Mouse (Mus musculus) megakaryocyte progenitor cell, adult 5-6 weeks (primary cell): ENCODE measurements around the gene Immp2l. TPM values are rescaled to one million over a fixed set of nuclear protein-coding genes. Genes with fewer than 3 reads are reported as not detected.

Experiments used
- ATAC-seq: replicated peaks from 2 replicates; pipeline ENCODE4 v1.8.0; 2016; ENCODE audit warnings: mild to moderate bottlenecking, moderate TSS enrichment, inconsistent platforms; ENCODE audit not compliant: poor library complexity
- total RNA-seq, 2 experiments: library from RNA; stranded (forward) in 1 of 2; stranded (reverse) in 1 of 2; fragments of 157-497, 149-512 nt in 1 of 2; fragments of 200-1000 nt in 1 of 2; gene quantifications; 2 replicates each; pipeline versions ENCODE4 v1.2.3 to v1.2.4; 2015 to 2017

Gene Immp2l
- total RNA-seq, 2 experiments from 2014 or later: 5.7 to 9.1 TPM

GRCm38 (mm10) chr12:41416635-41417034 lies 392.7 kb downstream of the Immp2l start:
- ATAC-seq: no peak

GRCm38 (mm10) chr12:41417099-41417498 lies 393.2 kb downstream of the Immp2l start:
- ATAC-seq: no peak

DNA sequence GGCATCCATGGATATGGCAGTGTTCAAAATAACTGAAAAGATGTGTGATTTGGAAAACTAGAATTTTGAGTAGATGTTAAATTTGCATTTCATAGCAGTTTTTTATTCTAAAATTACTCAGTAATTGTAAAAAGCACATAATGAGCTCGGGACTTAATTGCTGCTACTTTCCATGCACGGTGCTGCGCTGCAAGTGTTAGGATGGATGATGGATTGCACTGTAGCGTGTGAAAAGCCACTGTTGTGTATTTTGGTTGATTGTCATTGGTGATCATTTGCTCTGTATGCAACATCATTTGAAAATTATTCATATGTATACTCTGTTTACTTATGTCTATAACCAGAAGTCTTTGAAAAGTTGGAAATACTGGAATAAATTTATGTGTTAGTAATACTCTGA lies 394.1 kb downstream of the Immp2l start:
- ATAC-seq: no peak

- ATAC-seq: no peak
Measured at GRCm38 (mm10) chr12:41425101-41425679, 401.3 kb downstream of the Immp2l start.

GRCm38 (mm10) chr12:41427464-41427863 lies 403.6 kb downstream of the Immp2l start:
- no peak for ATAC-seq

DNA sequence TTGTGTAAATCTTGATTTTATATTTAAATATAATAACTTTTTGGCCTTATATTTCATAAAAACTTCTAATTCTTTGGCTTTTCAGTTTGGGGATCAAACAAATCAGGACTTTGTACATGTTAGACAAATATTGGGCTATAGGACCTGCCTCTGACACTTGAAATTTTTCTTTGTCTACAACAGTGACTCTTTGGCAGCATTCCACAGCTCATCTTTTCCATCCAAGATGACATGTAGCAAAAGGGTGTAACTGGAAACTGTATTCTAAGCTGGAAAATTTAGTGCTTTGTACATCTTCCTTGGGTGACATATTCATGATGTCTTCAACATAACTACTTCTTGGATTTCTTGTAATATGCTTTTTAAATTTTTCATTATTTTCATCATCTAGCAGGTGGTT lies 404.9 kb downstream of the Immp2l start:
- no peak for ATAC-seq

DNA sequence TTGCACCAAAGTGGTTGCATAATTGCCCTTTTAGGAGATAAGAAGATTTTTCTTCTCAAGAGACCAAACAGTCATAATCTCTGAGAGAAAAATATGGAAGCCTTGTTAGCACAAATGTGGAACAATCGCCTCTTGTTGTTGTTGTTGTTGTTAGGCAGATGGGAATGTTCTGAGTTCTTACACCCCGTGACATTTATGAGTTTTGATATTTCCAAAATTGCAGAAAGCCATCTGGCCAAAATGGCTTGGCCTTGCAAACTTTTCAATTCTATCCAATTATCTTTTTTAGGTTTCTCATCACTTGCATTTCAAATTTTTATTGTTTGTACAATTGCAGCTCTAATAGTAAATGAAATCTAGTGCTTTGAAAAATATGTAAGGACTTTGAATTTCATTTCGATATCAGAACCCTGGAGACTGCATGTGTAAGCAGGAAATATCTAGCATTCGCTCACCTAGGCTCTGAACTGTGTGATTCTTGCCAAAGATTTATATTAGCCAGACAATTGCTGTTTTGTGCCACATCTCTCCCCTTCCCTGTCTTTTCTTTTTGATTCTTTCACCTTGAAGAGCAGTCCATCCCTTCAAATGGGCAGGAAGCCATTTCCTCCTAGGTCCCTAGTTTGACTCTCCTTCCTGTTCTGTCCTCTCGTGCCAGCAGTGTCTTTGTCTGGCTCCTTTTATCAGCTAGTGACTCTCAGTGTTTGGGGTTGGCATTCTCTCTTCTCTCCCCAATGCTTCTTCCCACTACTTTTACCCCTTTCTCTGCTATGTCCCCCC lies 412.5 kb downstream of the Immp2l start:
- ATAC-seq: no peak

- peak; percentile 74 for ATAC-seq
Measured at GRCm38 (mm10) chr12:41438446-41438845, 414.6 kb downstream of the Immp2l start.

DNA sequence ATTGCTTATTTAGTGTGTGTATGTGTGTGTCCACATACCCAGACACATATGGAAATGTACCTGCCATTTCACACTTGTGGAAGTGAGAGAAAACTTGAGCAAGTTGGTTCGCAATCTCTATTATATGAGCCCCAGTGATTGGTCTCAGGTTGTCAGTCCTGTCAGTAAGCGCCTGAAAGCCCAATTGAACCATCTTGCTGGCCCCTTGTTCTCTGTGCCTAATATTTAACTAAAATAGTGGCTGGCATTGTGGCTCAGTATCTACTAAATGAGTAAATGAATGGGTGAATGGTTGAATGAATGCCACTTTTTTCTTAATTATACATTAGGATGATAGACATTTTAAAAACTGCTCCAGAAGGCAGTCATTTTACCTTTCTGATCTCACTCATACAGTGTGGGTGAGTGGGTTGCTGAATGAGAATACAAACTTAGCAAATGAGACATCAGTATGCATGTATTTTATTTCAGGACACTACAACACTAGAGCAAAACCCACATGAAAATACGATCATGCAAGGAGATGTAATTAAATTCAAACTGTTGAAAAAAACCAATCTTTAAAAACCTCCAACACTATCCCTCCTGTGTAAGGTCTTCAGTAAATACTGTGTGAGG lies 444.6 kb downstream of the Immp2l start:
- ATAC-seq: no peak

DNA sequence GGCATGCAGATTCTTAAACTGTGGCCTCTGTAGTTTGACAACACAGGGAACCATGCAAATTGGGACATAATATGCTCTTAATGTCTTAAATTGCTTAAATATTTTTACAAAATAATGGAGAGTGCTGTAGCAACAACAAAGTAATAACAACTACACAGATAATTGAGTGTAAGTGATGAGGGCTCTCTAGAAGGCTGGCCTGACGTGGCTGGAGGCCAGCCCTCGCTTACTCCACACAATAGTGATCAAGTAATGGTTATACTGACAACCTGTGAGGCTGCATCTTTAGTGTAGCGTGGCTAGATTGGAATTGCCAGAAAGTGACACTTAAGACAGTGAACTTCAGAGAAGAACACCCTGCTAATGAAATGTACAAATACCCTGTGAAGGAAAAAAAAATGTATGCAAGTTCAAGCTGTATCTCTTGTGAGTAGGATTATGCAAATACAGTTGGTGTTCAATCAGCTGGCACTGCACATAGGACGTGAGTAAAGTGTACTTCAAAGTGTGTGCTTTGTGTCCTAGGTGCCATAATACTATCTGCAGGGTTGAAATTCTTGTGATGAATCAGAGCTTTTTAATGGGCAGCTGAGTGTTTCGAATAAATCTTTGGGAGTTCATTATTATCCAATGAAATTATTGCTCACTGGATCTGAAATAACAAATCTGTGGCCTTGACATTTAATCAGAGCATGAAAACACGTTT lies 445.4 kb downstream of the Immp2l start:
- no peak for ATAC-seq

- no peak for ATAC-seq
Measured at GRCm38 (mm10) chr12:41481486-41481885, 457.6 kb downstream of the Immp2l start.

GRCm38 (mm10) chr12:41483091-41483592 lies 459.3 kb downstream of the Immp2l start:
- ATAC-seq: no peak

DNA sequence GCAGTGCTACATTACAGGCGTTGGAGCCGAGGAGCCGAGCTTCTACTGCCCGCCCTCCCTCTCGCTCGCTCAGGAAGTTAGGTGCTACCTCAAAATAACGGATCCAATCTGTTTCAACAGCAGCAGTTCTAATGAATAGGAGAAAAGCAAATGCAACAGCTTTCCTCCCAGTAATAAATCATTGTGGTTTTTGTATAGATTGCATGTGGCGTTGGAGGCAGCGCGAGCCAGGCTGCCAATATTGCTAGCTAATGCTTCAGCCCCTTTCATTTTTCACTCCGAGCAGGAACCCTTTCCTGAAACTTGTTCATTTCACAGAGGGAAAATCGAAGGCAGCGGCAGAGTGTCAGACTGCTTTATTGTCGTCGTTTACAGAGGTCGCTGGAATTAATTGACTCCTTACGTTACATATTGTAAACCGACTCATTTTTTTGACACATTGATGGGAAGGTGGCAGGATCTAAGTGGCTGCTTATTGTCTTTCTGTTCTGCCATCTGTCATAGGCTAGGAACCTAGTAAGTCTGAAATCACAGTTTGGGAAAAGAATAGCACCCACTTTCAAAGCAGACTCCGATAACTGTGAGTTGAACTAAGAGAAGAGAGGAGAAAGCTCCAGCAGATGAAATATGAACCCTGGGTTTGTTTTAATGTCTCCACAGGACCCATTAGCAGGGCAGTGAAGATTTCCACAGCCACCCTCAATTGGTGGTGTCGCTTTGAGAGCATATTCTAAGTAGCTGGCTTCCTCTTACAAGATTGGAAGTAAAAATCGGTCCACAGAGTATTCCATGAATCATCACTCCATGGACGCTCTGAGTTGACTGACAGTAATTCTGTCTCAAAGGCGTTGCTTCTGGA lies 459.9 kb downstream of the Immp2l start:
- ATAC-seq: peak; percentile 21

DNA sequence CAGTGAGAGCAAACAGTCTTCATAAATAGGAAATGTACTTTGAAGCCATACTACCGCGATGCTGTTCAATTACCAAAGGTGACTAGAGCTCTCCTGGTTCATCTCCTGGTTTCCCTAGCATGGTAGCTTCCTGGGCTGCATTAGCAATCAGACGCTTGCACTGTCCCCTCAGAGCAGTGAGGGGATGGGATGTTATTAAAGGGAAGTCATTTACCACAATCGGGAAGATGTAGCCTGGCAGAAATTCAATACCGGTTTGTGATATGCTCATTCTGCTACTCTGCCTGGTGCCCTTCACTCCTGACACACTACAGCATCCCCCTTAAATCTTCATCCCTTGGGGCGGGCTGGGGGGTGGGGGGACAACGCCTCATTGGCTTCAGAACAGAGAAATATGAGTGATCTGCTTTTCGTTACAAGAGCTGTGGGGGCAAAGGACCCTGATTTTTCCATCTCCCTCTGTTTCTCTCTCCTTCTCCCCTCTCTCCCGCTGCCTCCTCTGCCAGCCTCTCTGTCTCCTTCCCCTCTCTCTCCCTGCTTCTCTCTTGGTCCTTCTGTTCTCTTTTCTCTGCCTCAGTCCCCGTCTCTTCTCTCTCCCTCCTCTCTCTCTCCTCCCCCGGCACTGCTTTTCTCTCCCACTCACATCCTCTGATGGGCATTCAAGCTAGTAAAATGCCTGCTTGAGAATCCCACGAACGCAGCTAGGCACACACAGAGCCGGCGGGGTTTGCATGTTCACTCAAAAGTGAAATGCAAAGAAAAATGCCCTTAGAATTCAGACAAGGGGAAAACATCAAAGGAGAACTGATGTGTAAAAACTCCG lies 461.0 kb downstream of the Immp2l start:
- ATAC-seq: peak; percentile 43

DNA sequence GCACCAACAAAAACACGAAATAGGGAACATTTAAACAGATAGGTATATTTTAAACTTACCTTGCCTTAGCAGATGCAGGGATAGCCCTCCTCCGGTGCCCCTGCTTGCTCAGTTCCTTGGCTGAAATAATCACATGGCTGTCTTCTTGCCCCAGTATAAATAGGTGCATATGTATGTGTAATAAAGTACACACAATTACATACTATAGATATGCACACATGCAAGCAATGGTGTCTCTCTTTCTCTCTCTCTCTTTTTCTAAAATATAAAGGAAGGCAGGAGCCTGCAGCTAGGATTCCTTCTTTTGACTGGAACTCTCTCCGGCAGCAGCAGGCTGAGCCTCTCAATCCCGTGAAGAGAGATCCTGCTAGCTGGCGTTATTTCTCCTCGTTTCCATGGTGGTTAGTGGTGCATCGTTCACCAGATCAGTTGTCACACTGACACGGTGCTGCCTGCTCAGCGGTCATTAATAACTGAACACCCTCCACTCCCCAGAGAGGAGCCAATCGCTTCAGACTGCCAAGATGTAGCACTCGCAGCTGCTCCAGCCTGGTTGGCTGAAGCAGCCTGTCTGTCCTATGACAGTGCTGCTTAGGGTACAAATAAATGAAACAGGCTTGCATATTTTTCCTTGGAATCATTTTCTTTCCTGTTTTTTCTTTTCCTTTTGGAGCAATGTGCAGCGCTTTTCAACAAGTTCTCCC lies 461.8 kb downstream of the Immp2l start:
- ATAC-seq: peak; percentile 59

- ATAC-seq: no peak
Measured at GRCm38 (mm10) chr12:41486331-41486730, 462.4 kb downstream of the Immp2l start, which contains the start of gene Lrrn3. Lrrn3 (minus strand) TSS chr12:41486431.

DNA sequence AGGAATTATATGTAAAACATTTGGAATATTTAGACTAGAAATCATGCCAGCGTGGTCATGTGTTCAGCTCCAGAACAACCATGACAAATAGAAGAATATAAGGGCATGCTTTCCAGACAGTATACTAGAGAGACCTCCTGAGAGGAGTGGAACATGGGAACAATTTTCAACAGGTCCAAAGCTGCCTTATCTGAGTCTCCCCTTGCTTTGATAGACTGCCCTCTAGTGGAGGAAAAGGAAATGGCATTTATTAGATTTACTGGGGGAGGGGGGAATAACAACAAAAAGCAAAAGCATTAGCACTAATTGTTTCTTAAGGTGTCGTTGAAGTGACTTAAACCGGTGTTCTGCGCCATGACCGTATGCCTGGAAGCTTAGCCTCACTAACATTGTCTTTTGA lies 463.1 kb downstream of the Immp2l start:
- peak; percentile 64 for ATAC-seq

- ATAC-seq: peak; percentile 85
Measured at GRCm38 (mm10) chr12:41494620-41495019, 470.7 kb downstream of the Immp2l start.
